Mouse (Mus musculus) hindbrain, postnatal 0 days (tissue): ENCODE measurements around the gene Cenpi. TPM values are rescaled to one million over a fixed set of nuclear protein-coding genes. Genes with fewer than 3 reads are reported as not detected.

Source experiments
- ATAC-seq: fragments of 200-750 bp; cut with Nextera tagmentation; 2 replicates; pipeline ENCODE4 v1.8.0; 2017; ENCODE audit warnings: mild to moderate bottlenecking, moderate TSS enrichment, moderate library complexity
- DNase-seq: peaks from one replicate; pipeline ENCODE4 v3.0.0-alpha.2; 2015; ENCODE audit warnings: low spot score
- H3K27ac ChIP-seq: fragments of 300-500 bp; sonication (generic); 2 replicates; pipeline ENCODE4 v1.5.1; 2014; ENCODE audit warnings: mild to moderate bottlenecking
- H3K27me3 ChIP-seq: fragments of 300-500 bp; sonication (generic); 2 replicates; pipeline ENCODE4 v1.6.1; 2014; ENCODE audit warnings: low read length, mixed read lengths; ENCODE audit not compliant: insufficient read depth
- H3K36me3 ChIP-seq: fragments of 300-500 bp; sonication (generic); 2 replicates; pipeline ENCODE4 v1.6.1; 2014; ENCODE audit warnings: low read length, mixed read lengths; ENCODE audit not compliant: insufficient read depth
- H3K4me1 ChIP-seq: fragments of 300-500 bp; sonication (generic); 2 replicates; pipeline ENCODE4 v1.6.1; 2014; ENCODE audit warnings: antibody characterized with exemption, low read length, mixed read lengths; ENCODE audit not compliant: insufficient read depth
- H3K4me2 ChIP-seq: fragments of 300-500 bp; sonication (generic); 2 replicates; pipeline ENCODE4 v1.6.1; 2014; ENCODE audit warnings: low read depth, mild to moderate bottlenecking, low read length, moderate library complexity, mixed read lengths
- H3K4me3 ChIP-seq: fragments of 300-500 bp; sonication (generic); 2 replicates; pipeline ENCODE4 v1.5.1; 2014; ENCODE audit warnings: low read length
- H3K9ac ChIP-seq: fragments of 300-500 bp; sonication (generic); replicated peaks from 2 replicates; pipeline ENCODE4 v1.6.1; 2014; ENCODE audit warnings: mild to moderate bottlenecking, low read length, moderate library complexity, mixed read lengths
- H3K9me3 ChIP-seq: fragments of 300-500 bp; sonication (generic); 2 replicates; pipeline ENCODE4 v1.6.1; 2016; ENCODE audit warnings: low read length, mixed read lengths
- CTCF ChIP-seq: IDR thresholded peaks from 2 replicates; pipeline ENCODE4 v1.5.1; 2016; ENCODE audit warnings: antibody characterized with exemption, control low read depth, low read depth
- WGBS: fragments of 180-500 bp; shearing (Covaris S2); extraction: QIAGEN DNeasy Blood & Tissue Kit; methylation state at CpG from one replicate; pipeline ENCODE4 v1.1.7; 2014; 5-methylcytosine and 5-hydroxymethylcytosine counted together
- polyA plus RNA-seq: library from polyadenylated mRNA; unstranded; fragments of >200 nt; fragmentation: Nextera tagmentation; extraction: Ambion mirVana; gene quantifications from 2 replicates; pipeline ENCODE4 v1.2.1, GENCODE M21; 2015
- total RNA-seq: library from RNA; depleted of rRNA; stranded (reverse); fragments of >200 nt; gene quantifications from 2 replicates; pipeline ENCODE4 v1.2.3, GENCODE M21; 2014

The Cenpi gene
- total and polyA plus RNA-seq, 2 experiments from 2014 or later, result 4.7 to 6.7 TPM

GRCm38 (mm10) chrX:134285102-134285501 is 22.8 kb upstream of the Cenpi start:
- no peaks in the 10 kb centered on the region for H3K36me3 ChIP-seq
- no peak overlapping the region for H3K4me2 ChIP-seq
- H3K9ac ChIP-seq, result no peak overlapping the region
- no peak for ATAC-seq
- DNase-seq, result peak; percentile 38
- no peak for TF ChIP-seq CTCF
- 88% methylated on average over 2 of the region's 2 CpGs for WGBS
- H3K4me1 ChIP-seq, result no peaks in the 10 kb centered on the region
- no peak overlapping the region for H3K27ac ChIP-seq
- no peaks in the 10 kb centered on the region for H3K27me3 ChIP-seq
- no peaks in the 10 kb centered on the region for H3K9me3 ChIP-seq
- H3K4me3 ChIP-seq, result no peak overlapping the region

GRCm38 (mm10) chrX:134285791-134286190 is 22.1 kb upstream of the Cenpi start:
- 41% methylated on average over 4 of the region's 4 CpGs for WGBS
- Histone ChIP-seq H3K27ac (no peak overlapping the region), H3K4me2 (no peak overlapping the region), H3K9me3 (no peaks in the 10 kb centered on the region), H3K36me3 (no peaks in the 10 kb centered on the region), H3K4me3 (no peak overlapping the region), H3K27me3 (no peaks in the 10 kb centered on the region), H3K4me1 (no peaks in the 10 kb centered on the region), H3K9ac (no peak overlapping the region)
- no peak for TF ChIP-seq CTCF
- DNase-seq (no peak), ATAC-seq (no peak)

DNA sequence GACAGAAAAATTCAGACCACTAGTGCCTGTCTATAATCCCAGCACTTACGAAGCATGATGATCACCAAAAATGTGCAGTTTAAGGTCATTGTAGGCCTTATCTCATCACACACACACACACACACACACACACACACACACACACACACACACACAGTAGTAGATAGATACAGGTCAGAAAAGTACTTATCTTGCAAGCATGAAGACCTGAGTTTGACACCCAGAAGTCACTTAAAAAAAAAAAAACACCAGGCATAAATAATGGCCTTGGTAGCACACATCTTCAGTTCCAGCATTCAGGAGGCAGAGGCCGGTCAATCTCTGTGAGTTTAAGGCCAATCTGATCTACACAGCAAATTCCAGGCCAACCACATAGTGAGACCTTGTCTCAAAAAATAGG is 20.6 kb upstream of the Cenpi start:
- WGBS, result 98% methylated on average over 2 of the region's 2 CpGs
- no peak for TF ChIP-seq CTCF
- Histone ChIP-seq H3K9ac (no peak overlapping the region), H3K4me2 (no peak overlapping the region), H3K9me3 (no peaks in the 10 kb centered on the region), H3K4me3 (no peak overlapping the region), H3K4me1 (no peaks in the 10 kb centered on the region), H3K36me3 (no peaks in the 10 kb centered on the region), H3K27me3 (no peaks in the 10 kb centered on the region), H3K27ac (no peak overlapping the region)
- no peak for DNase-seq
- ATAC-seq, result no peak

GRCm38 (mm10) chrX:134296301-134296700 is 11.6 kb upstream of the Cenpi start:
- Histone ChIP-seq H3K4me3 (peak overlapping the region; percentile 51), H3K36me3 (no peaks in the 10 kb centered on the region), H3K4me1 (no peaks in the 10 kb centered on the region), H3K27ac (peak overlapping the region; percentile 68; the same call in 1 of the 2 replicates), H3K27me3 (no peaks in the 10 kb centered on the region), H3K9ac (peak overlapping the region; percentile 53), H3K9me3 (no peaks in the 10 kb centered on the region), H3K4me2 (peak overlapping the region; percentile 55)
- DNase-seq (peak; percentile 18), ATAC-seq (peak; percentile 50)
- TF ChIP-seq CTCF, result no peak
- WGBS, result 32% methylated on average over 9 of the region's 9 CpGs

DNA sequence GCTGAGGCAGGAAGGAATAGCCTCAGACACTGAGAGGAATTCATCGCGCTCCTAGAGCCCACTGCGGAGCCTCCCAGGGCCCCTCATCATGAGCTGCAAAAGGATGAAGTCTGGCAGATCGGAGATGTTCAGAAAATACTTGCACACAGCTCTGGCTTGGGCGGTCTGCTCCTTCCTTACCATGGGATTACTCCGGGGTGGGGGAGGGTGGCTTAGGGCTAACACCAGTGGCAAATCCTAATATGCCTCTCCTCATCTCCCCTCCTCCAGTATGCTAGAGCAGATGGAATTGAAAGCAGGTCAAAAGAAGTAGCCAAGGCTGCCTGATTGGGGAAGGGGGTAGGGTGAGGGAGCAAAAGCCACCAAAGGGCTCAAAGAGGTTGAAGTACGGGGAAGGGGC is 11.1 kb upstream of the Cenpi start:
- Histone ChIP-seq H3K9me3 (no peaks in the 10 kb centered on the region), H3K9ac (peak overlapping the region; percentile 53), H3K27me3 (no peaks in the 10 kb centered on the region), H3K4me3 (peak overlapping the region; percentile 51), H3K36me3 (no peaks in the 10 kb centered on the region), H3K27ac (peak overlapping the region; percentile 68; the same call in 1 of the 2 replicates), H3K4me2 (peak overlapping the region; percentile 55), H3K4me1 (no peaks in the 10 kb centered on the region)
- 39% methylated on average over 7 of the region's 7 CpGs for WGBS
- peak; percentile 63 for ATAC-seq
- DNase-seq, result no peak
- no peak for TF ChIP-seq CTCF

GRCm38 (mm10) chrX:134297195-134297594 is 10.7 kb upstream of the Cenpi start:
- Histone ChIP-seq H3K9me3 (no peaks in the 10 kb centered on the region), H3K4me3 (peak overlapping the region; percentile 51), H3K4me1 (no peaks in the 10 kb centered on the region), H3K36me3 (no peaks in the 10 kb centered on the region), H3K27me3 (no peaks in the 10 kb centered on the region), H3K4me2 (peak overlapping the region; percentile 55), H3K9ac (peak overlapping the region; percentile 53), H3K27ac (peak overlapping the region; percentile 68; the same call in 1 of the 2 replicates)
- 36% methylated on average over 4 of the region's 4 CpGs for WGBS
- DNase-seq (no peak), ATAC-seq (peak; percentile 39; the same call in 1 of the 2 replicates)
- TF ChIP-seq CTCF, result no peak

DNA sequence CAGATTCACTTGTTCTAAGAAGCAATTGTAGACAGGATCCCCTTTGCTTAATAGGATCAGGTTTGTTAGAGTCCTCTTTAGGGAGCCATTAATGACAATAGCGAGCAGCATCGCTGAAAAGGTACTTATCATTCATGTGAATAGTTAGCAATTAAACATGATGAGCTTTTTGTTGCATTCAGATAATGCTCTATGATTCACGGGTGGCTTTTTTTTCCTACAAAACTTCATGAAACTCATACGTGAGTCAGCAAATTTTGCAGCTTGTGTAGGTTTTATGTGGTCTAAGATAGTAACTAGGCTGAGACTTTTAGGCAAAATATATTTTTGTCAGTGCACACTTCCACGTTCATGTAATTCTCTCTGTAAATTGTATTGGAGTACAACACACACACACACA is 7.7 kb upstream of the Cenpi start:
- no peaks in the 10 kb centered on the region for H3K36me3 ChIP-seq
- H3K4me1 ChIP-seq, result no peaks in the 10 kb centered on the region
- no peak overlapping the region for H3K4me2 ChIP-seq
- no peak overlapping the region for H3K4me3 ChIP-seq
- H3K9ac ChIP-seq, result no peak overlapping the region
- WGBS, result 58% methylated on average over 5 of the region's 5 CpGs
- TF ChIP-seq CTCF, result no peak
- ATAC-seq (no peak), DNase-seq (no peak)
- H3K9me3 ChIP-seq, result no peaks in the 10 kb centered on the region
- no peaks in the 10 kb centered on the region for H3K27me3 ChIP-seq
- H3K27ac ChIP-seq, result no peak overlapping the region
